Mouse (Mus musculus) small intestine, adult 2 months (tissue): ENCODE measurements around the gene Rgs9bp.

ENCODE experiments used
- CTCF ChIP-seq: fragments of 200-500 bp; IDR thresholded peaks from 2 replicates; pipeline ENCODE4 v1.5.1; 2012; ENCODE audit warnings: low read depth, mild to moderate bottlenecking, control low read depth, inconsistent platforms, low read length, moderate library complexity, mixed read lengths; ENCODE audit not compliant: insufficient replicate concordance, insufficient read length; ENCODE audit errors: extremely low read depth
- POLR2A ChIP-seq: fragments of 200-500 bp; IDR thresholded peaks from 2 replicates; pipeline ENCODE4 v1.6.1; 2012; ENCODE audit warnings: low read depth, mild to moderate bottlenecking, control low read depth, inconsistent platforms, low read length, moderate library complexity

- peak; percentile 90 for TF ChIP-seq POLR2A
- no peak for TF ChIP-seq CTCF
Measured at GRCm38 (mm10) chr7:35555224-35556204, 29.9 kb downstream of the Rgs9bp start.
